Mouse (Mus musculus): Measurements from ENCODE around the gene Lmbrd1. TPM values are rescaled to one million over a fixed set of nuclear protein-coding genes. Genes with fewer than 3 reads are reported as not detected.
"Not testable (repeated sequence)": the region's sequence is repeated elsewhere in the genome, so short reads cannot be mapped to it uniquely, and the experiment has no call there.

The Lmbrd1 gene
- polyA plus RNA-seq, 2 experiments from 2014 or later = 60.6 to 84.4 TPM

GRCm38 (mm10) chr1:24729784-24730183, 51.4 kb downstream of the Lmbrd1 start:
- ATAC-seq = no peak

DNA sequence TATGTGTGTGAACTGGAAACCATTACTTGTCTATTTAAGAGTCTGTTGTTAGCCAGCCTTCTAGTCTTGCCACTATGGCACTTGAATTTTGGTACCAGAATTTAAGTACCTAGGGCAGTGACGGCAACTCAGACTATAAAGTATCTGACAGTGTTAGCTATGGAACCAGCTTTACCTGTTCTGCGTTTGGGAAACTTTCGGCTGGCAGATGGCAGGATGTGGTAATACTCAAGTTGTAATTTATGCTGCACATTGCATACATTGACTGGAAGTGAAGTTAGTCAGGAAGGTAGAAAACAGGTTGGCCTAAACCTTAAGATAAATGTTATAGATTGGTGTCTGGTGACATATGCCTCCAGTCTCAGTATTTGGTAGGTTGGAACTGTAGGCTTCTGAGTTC, 53.9 kb downstream of the Lmbrd1 start:
- no peak for ATAC-seq

GRCm38 (mm10) chr1:24734866-24735265, 56.4 kb downstream of the Lmbrd1 start:
- ATAC-seq = no peak

GRCm38 (mm10) chr1:24740903-24741302, 62.5 kb downstream of the Lmbrd1 start:
- no peak for ATAC-seq

- ATAC-seq = no peak
Measured at GRCm38 (mm10) chr1:24741552-24741951, 63.1 kb downstream of the Lmbrd1 start.

GRCm38 (mm10) chr1:24743191-24743924, 64.9 kb downstream of the Lmbrd1 start:
- ATAC-seq = no peak

- ATAC-seq = no peak
Measured at GRCm38 (mm10) chr1:24752715-24753114, 74.3 kb downstream of the Lmbrd1 start.

- ATAC-seq = no peak
Measured at GRCm38 (mm10) chr1:24758516-24758915, 80.1 kb downstream of the Lmbrd1 start.

- no peak for ATAC-seq
Measured at GRCm38 (mm10) chr1:24766466-24766865, 88.0 kb downstream of the Lmbrd1 start.

- ATAC-seq = not testable (repeated sequence)
Measured at GRCm38 (mm10) chr1:24767197-24767596, 88.8 kb downstream of the Lmbrd1 start.

DNA sequence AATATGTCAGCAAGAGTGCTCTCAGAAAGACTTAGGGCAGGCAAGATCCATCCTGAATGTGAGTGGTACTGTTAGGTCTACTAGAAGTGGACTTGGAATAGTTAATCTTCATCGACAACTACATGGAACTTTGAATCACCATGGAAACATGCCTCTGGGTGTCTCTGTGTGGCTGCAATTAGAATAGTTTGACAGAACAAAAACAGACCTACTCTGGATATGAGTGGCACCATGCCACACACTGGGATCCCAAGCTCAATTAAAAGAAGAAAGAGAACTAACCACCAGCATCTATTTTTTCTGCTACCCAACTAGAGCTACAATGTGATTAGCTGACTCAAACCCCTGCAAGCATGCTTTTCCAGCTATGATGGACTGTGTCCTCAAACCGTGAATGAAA, 95.2 kb downstream of the Lmbrd1 start:
- no peak for ATAC-seq

GRCm38 (mm10) chr1:24776576-24776975, 98.1 kb downstream of the Lmbrd1 start:
- ATAC-seq = no peak

DNA sequence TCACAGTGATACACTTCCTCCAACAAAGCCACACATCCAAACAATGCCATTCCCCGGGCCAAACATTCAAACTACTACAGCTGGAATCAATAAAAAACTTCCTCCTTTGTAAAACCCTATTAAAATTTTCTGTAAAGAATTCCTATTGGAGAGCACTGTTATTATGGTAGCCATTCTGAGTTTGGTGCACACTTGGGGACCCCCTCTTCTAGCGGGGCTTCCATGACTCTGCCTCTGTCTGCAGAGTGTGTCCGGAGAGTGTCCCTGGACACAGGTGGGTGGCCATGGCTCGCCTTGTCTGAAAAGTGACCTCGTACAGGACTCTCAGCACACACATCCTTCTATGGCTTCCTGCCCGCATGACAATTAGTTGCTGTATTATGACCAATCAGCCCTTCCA, 114.7 kb downstream of the Lmbrd1 start:
- no peak for ATAC-seq

DNA sequence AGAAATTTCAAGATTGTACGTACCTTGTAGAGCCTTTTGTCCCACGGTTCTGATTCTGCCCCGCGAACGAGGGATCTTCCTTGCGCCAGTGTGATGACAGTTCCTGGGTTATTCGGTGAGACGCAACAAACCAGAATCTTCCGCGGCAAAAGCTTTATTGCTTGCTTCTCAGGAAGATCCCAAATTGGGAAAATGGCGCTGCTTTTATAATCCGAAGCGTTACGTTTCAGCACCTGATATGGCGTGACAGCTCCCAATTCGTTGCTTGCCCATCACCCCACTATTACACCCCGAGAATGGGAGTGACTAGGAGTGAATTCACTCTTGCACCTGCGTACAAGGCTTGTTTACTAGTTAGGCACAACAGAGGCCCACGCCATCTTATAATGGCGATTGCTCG, 129.5 kb downstream of the Lmbrd1 start:
- not testable (repeated sequence) for ATAC-seq

Other genes starting within 250 kb of the Lmbrd1 start
- gene Col19a1, start 91.2 kb upstream of the Lmbrd1 start, polyA plus RNA-seq (2017; shearing (Covaris generic)) = under 1 TPM in 1 of 2 experiments, not detected in 1; 0.16 TPM